Mouse (Mus musculus) liver, adult 2 months (tissue): ENCODE measurements at regions not wholly inside any gene's neighbourhood (a gene's known extent, or its start where the extent isn't known, plus 50 kb on each side); places are given as distances from the start of the nearest gene placed in this dataset.

Experiments
- DNase-seq: peaks from one replicate; pipeline ENCODE4 v3.0.0-alpha.2; 2011; ENCODE audit warnings: low read depth, low spot score; ENCODE audit errors: extremely low read depth
- H3K27ac ChIP-seq: fragments of 200-500 bp; replicated peaks from 2 replicates; pipeline ENCODE4 v1.5.1; 2012; ENCODE audit warnings: low read depth, mild to moderate bottlenecking, control low read depth, inconsistent platforms, low read length; ENCODE audit not compliant: insufficient read depth
- H3K27me3 ChIP-seq: fragments of 200-500 bp; 2 replicates; pipeline ENCODE4 v1.6.1; 2012; ENCODE audit warnings: mild to moderate bottlenecking, moderate library complexity, low read length, inconsistent platforms; ENCODE audit not compliant: control insufficient read depth, insufficient read depth
- H3K36me3 ChIP-seq: fragments of 200-500 bp; 2 replicates; pipeline ENCODE4 v1.6.1; 2012; ENCODE audit warnings: low read length, inconsistent platforms; ENCODE audit not compliant: control insufficient read depth, insufficient read depth
- H3K4me1 ChIP-seq: fragments of 200-500 bp; 2 replicates; pipeline ENCODE4 v1.6.1; 2011; ENCODE audit warnings: low read length; ENCODE audit not compliant: control insufficient read depth, insufficient read depth
- H3K4me3 ChIP-seq: fragments of 200-500 bp; 2 replicates; pipeline ENCODE4 v1.5.1; 2011; ENCODE audit warnings: low read depth, mild to moderate bottlenecking, control low read depth, low read length, moderate library complexity; ENCODE audit not compliant: insufficient read depth
- H3K79me2 ChIP-seq: fragments of 200-500 bp; 2 replicates; pipeline ENCODE4 v1.6.1; 2012; ENCODE audit warnings: inconsistent platforms, mild to moderate bottlenecking, low read length, moderate library complexity; ENCODE audit not compliant: control insufficient read depth, insufficient read depth
- H3K9ac ChIP-seq: fragments of 200-500 bp; 2 replicates; pipeline ENCODE4 v1.6.1; 2012; ENCODE audit warnings: low read depth, mild to moderate bottlenecking, control low read depth, inconsistent platforms, low read length
- CTCF ChIP-seq: fragments of 200-500 bp; IDR thresholded peaks from 2 replicates; pipeline ENCODE4 v1.5.1; 2011; ENCODE audit warnings: low read depth, low read length, control low read depth
- POLR2A ChIP-seq: fragments of 200-500 bp; IDR thresholded peaks from 2 replicates; pipeline ENCODE4 v1.6.1; 2011; ENCODE audit warnings: low read length, control low read depth; ENCODE audit not compliant: insufficient read depth; ENCODE audit errors: extremely low read depth
- WGBS: fragments of 180-500 bp; shearing (Covaris S2); methylation state at CpG from one replicate; pipeline ENCODE4 v1.1.7; 2018; 5-methylcytosine and 5-hydroxymethylcytosine counted together

- H3K27ac ChIP-seq = no peak overlapping the region
Observed at GRCm38 (mm10) chr1:105107257-105107656, 249.3 kb downstream of the Rnf152 start.

GRCm38 (mm10) chr1:105105211-105105610, 251.3 kb downstream of the Rnf152 start:
- no peaks in the 10 kb centered on the region for H3K79me2 ChIP-seq
- peak; percentile 80 for DNase-seq
- no peak overlapping the region for H3K9ac ChIP-seq
- H3K27ac ChIP-seq = peak overlapping the region; percentile 16; the same call in 1 of the 2 replicates
- H3K36me3 ChIP-seq = no peaks in the 10 kb centered on the region
- H3K4me1 ChIP-seq = peaks cover 5% of the 10 kb centered on the region
- H3K4me3 ChIP-seq = no peak overlapping the region
- TF ChIP-seq POLR2A (no peak), CTCF (no peak)
- H3K27me3 ChIP-seq = no peaks in the 10 kb centered on the region

More at GRCm38 (mm10) chr1:105107257-105107656, 249.3 kb downstream of the Rnf152 start:
- 97% methylated on average over 1 of the region's 1 CpGs for WGBS
- no peaks in the 10 kb centered on the region for H3K36me3 ChIP-seq
- no peak for TF ChIP-seq POLR2A
- no peak for TF ChIP-seq CTCF
- H3K4me3 ChIP-seq = no peak overlapping the region
- no peaks in the 10 kb centered on the region for H3K27me3 ChIP-seq
- H3K79me2 ChIP-seq = no peaks in the 10 kb centered on the region
- no peak for DNase-seq
- H3K4me1 ChIP-seq = peaks cover 8% of the 10 kb centered on the region
- no peak overlapping the region for H3K9ac ChIP-seq

GRCm38 (mm10) chr1:105095091-105095490, 261.4 kb downstream of the Rnf152 start:
- H3K4me3 ChIP-seq = no peak overlapping the region
- H3K9ac ChIP-seq = no peak overlapping the region
- no peaks in the 10 kb centered on the region for H3K27me3 ChIP-seq
- no peak for DNase-seq
- TF ChIP-seq POLR2A (no peak), CTCF (no peak)
- no peaks in the 10 kb centered on the region for H3K4me1 ChIP-seq
- H3K27ac ChIP-seq = no peak overlapping the region
- H3K36me3 ChIP-seq = no peaks in the 10 kb centered on the region
- 72% methylated on average over 2 of the region's 2 CpGs for WGBS
- H3K79me2 ChIP-seq = no peaks in the 10 kb centered on the region

- Histone ChIP-seq H3K27ac (no peak overlapping the region), H3K4me3 (no peak overlapping the region), H3K27me3 (no peaks in the 10 kb centered on the region), H3K79me2 (no peaks in the 10 kb centered on the region), H3K36me3 (no peaks in the 10 kb centered on the region), H3K9ac (no peak overlapping the region), H3K4me1 (no peaks in the 10 kb centered on the region)
- TF ChIP-seq POLR2A (no peak), CTCF (no peak)
- no peak for DNase-seq
- 90% methylated on average over 3 of the region's 3 CpGs for WGBS
Observed at GRCm38 (mm10) chr1:105094500-105094899, 262.0 kb downstream of the Rnf152 start.

- Histone ChIP-seq H3K4me3 (no peak overlapping the region), H3K27me3 (no peaks in the 10 kb centered on the region), H3K4me1 (no peaks in the 10 kb centered on the region), H3K36me3 (no peaks in the 10 kb centered on the region), H3K27ac (no peak overlapping the region), H3K79me2 (no peaks in the 10 kb centered on the region), H3K9ac (no peak overlapping the region)
- 89% methylated on average over 3 of the region's 3 CpGs for whole genome bisulfite sequencing
- no peak for DNase-seq
- TF ChIP-seq POLR2A (no peak), CTCF (no peak)
Observed at GRCm38 (mm10) chr1:105093875-105094274, 262.6 kb downstream of the Rnf152 start.

GRCm38 (mm10) chr1:105093012-105093411, 263.5 kb downstream of the Rnf152 start:
- no peak overlapping the region for H3K27ac ChIP-seq
- 95% methylated on average over 1 of the region's 1 CpGs for WGBS
- no peak for DNase-seq

More at GRCm38 (mm10) chr1:105093012-105093411, 263.5 kb downstream of the Rnf152 start:
- TF ChIP-seq CTCF = no peak
- no peak for TF ChIP-seq POLR2A
- Histone ChIP-seq H3K4me3 (no peak overlapping the region), H3K79me2 (no peaks in the 10 kb centered on the region), H3K27me3 (no peaks in the 10 kb centered on the region), H3K4me1 (no peaks in the 10 kb centered on the region), H3K36me3 (no peaks in the 10 kb centered on the region), H3K9ac (no peak overlapping the region)
